Mouse (Mus musculus) stomach, embryonic 14.5 days (tissue): ENCODE data around the gene Luc7l2. TPM values are rescaled to one million over a fixed set of nuclear protein-coding genes. Genes with fewer than 3 reads are reported as not detected.
A peak's percentile ranks its signal among the peaks of the same experiment; 100 is the strongest.

ENCODE experiments used
- ATAC-seq: fragments of 200-750 bp; cut with Nextera tagmentation; 2 replicates; pipeline ENCODE4 v1.8.0; 2017; ENCODE audit warnings: low read depth, moderate TSS enrichment; ENCODE audit not compliant: insufficient number of reproducible peaks, insufficient read depth, low FRiP score
- H3K27ac ChIP-seq: fragments of 300-500 bp; sonication (generic); 2 replicates; pipeline ENCODE4 v1.5.1; 2014; ENCODE audit warnings: mild to moderate bottlenecking, low read length, moderate library complexity, mixed read lengths
- H3K27me3 ChIP-seq: fragments of 300-500 bp; sonication (generic); 2 replicates; pipeline ENCODE4 v1.6.1; 2014; ENCODE audit warnings: low read length, control low read depth, mixed read lengths; ENCODE audit not compliant: control insufficient read depth, insufficient read depth
- H3K36me3 ChIP-seq: fragments of 300-500 bp; sonication (generic); 2 replicates; pipeline ENCODE4 v1.6.1; 2014; ENCODE audit warnings: mild to moderate bottlenecking, control low read depth, low read length, moderate library complexity, mixed read lengths; ENCODE audit not compliant: control insufficient read depth, insufficient read depth
- H3K4me1 ChIP-seq: fragments of 300-500 bp; sonication (generic); 2 replicates; pipeline ENCODE4 v1.6.1; 2014; ENCODE audit warnings: low read length, control low read depth, mixed read lengths; ENCODE audit not compliant: control insufficient read depth, insufficient read depth
- H3K4me2 ChIP-seq: fragments of 300-500 bp; sonication (generic); replicated peaks from 2 replicates; pipeline ENCODE4 v1.6.1; 2014; ENCODE audit warnings: low read depth, low read length, control low read depth
- H3K4me3 ChIP-seq: fragments of 300-500 bp; sonication (generic); 2 replicates; pipeline ENCODE4 v1.5.1; 2014; ENCODE audit warnings: low read depth, low read length, control low read depth
- H3K9ac ChIP-seq: fragments of 300-500 bp; sonication (generic); replicated peaks from 2 replicates; pipeline ENCODE4 v1.6.1; 2014; ENCODE audit warnings: low read depth, mild to moderate bottlenecking, control low read depth, low read length, moderate library complexity, mixed read lengths
- H3K9me3 ChIP-seq: fragments of 300-500 bp; sonication (generic); 2 replicates; pipeline ENCODE4 v1.6.1; 2016; ENCODE audit warnings: low read depth, low read length, control low read depth; ENCODE audit not compliant: control insufficient read depth
- WGBS: fragments of 180-500 bp; shearing (Covaris S2); extraction: QIAGEN DNeasy Blood & Tissue Kit; methylation state at CpG from one replicate; pipeline ENCODE4 v1.1.7; 2014; 5-methylcytosine and 5-hydroxymethylcytosine counted together
- polyA plus RNA-seq: library from polyadenylated mRNA; unstranded; fragments of >200 nt; fragmentation: Nextera tagmentation; extraction: Ambion mirVana; gene quantifications from 2 replicates; pipeline ENCODE4 v1.2.1, GENCODE M21; 2014

Luc7l2 gene
- 74.3 and 74.9 TPM in 2 replicates for polyA plus RNA-seq

DNA sequence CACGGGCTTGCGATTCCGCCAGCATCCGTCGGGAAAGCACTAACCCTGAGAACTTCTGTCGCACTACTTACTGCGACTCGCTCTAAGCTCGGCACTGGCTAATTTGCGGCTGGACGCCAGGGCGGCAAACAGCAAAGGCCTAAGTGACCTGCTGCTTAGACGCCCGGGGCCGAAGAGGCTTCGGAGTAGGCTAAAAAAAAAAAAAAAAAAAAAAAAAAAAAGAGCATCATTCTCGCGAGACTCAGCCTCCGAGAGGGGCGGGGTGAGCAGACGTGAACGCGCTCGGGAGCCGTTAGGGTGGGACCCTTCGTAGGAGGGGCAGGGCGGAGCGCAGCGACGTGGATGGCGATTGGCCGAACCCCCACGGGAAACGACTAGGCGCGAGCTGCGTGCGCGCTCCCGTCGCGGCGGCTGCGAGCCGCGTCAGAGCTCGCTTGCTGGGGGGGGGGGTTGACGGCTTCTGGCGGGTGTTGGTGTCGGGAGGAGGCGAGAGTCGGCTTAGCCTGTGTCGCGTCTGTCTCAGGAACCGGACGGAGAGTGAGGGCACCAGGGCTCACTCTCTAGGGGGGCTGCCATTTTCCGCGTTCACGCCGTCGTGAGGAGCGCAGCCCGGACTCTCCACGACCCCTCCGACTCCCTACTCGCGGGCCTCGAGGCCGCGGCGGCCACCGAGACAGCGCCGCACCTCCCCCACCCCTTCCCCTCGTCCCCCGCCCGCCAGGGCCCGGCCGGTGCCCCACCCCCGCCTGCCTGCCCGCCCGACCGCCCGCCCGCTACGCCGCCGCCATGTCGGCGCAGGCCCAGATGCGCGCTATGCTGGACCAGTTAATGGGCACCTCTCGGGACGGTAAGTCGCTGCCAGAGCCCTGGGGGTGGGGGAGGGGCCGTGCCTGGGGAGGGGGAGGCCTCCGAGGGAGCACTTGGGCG, at the start of gene Luc7l2:
TSS of gene Luc7l2 (plus strand) at position 273 of the 927 bp plus-strand sequence.
- H3K36me3 ChIP-seq = peaks cover 4% of the 10 kb centered on the region; the same call in 1 of the 2 replicates
- WGBS = under 1% methylated on average over 82 of the region's 98 CpGs

DNA sequence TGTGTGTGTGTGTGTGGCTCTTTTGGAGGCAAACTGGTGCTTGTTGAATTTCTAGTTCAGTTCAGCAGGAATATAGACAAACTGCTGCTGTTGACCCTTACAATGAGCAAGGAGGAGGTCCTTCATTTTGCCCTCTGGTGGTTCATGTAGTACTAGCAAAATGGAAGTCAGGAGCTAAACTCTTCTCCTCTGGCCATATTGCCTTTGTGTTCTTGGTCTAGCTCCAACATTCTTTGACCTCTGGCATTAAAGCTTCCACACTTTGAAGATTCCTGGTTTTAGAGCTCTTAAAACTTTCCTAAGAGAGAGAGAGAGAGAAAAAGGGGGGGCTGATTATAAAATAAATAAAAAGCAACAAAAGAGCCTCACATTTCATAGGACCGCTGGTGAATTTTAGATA, 39.0 kb upstream of the Luc7l2 start:
- H3K36me3 ChIP-seq = no peaks in the 10 kb centered on the region
- no peak for ATAC-seq
- H3K27ac ChIP-seq = no peak overlapping the region
- H3K4me2 ChIP-seq = no peak overlapping the region
- no peaks in the 10 kb centered on the region for H3K4me1 ChIP-seq
- H3K9ac ChIP-seq = no peak overlapping the region
- 87% methylated on average over 1 of the region's 1 CpGs for WGBS
- no peak overlapping the region for H3K4me3 ChIP-seq
- no peaks in the 10 kb centered on the region for H3K27me3 ChIP-seq
- H3K9me3 ChIP-seq = no peaks in the 10 kb centered on the region

More for the DNA sequence above, at the start of gene Luc7l2:
- Histone ChIP-seq H3K4me1 (peaks cover 12% of the 10 kb centered on the region; the same call in 1 of the 2 replicates), H3K9ac (peak within 1 kb of the TSS; percentile 94), H3K4me2 (peak within 1 kb of the TSS; percentile 66), H3K4me3 (peak within 1 kb of the TSS; percentile 72), H3K27me3 (no peaks in the 10 kb centered on the region), H3K9me3 (no peaks in the 10 kb centered on the region), H3K27ac (peak within 1 kb of the TSS; percentile 99)
- peak; percentile 90 for ATAC-seq

DNA sequence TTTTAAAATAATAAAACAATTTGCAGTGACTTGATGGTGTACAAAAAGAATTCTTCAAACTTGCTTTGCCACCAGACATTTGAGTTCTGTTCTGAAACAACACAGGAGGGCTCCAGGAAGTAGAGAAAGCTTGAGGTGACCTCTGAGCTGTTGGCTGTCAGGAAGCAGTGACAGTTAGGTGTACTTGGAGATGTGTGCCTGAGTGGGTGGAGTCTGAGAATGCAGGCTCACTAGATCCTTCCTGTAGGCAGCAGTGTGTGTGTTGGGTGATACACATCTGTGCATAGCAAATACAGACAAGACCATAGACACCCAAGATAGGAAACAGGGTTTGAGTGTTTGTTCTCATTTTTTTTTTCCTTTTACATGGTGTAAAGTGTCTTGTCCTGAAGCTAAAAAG, 38.3 kb upstream of the Luc7l2 start:
- no peak for ATAC-seq
- no peaks in the 10 kb centered on the region for H3K9me3 ChIP-seq
- H3K9ac ChIP-seq = no peak overlapping the region
- H3K27ac ChIP-seq = no peak overlapping the region
- no peaks in the 10 kb centered on the region for H3K27me3 ChIP-seq
- no peaks in the 10 kb centered on the region for H3K4me1 ChIP-seq
- no peak overlapping the region for H3K4me2 ChIP-seq
- H3K36me3 ChIP-seq = no peaks in the 10 kb centered on the region
- no peak overlapping the region for H3K4me3 ChIP-seq

DNA sequence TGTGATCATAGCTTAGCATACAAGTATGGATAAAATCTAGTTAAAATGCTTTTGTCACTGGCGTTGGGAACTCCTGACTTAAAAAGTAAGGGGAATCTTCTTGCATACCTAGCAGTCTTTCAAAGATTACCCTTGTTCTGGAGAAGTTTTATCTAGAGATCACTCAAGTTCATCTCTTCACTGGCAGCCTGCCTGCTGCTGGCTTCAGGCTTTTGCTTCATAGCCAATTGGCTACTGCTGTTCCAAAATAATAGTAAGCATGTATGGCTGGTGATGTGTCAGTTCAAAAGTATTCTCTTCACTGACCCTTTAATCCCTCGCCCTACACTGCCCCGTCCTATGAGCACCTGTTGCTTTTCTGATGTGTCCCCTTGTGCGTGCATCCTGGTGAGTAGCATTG, 35.9 kb upstream of the Luc7l2 start:
- Histone ChIP-seq H3K4me2 (no peak overlapping the region), H3K4me1 (no peaks in the 10 kb centered on the region), H3K27ac (no peak overlapping the region), H3K9ac (no peak overlapping the region), H3K27me3 (no peaks in the 10 kb centered on the region), H3K9me3 (no peaks in the 10 kb centered on the region), H3K36me3 (no peaks in the 10 kb centered on the region), H3K4me3 (no peak overlapping the region)
- WGBS = 94% methylated on average over 4 of the region's 4 CpGs
- no peak for ATAC-seq

DNA sequence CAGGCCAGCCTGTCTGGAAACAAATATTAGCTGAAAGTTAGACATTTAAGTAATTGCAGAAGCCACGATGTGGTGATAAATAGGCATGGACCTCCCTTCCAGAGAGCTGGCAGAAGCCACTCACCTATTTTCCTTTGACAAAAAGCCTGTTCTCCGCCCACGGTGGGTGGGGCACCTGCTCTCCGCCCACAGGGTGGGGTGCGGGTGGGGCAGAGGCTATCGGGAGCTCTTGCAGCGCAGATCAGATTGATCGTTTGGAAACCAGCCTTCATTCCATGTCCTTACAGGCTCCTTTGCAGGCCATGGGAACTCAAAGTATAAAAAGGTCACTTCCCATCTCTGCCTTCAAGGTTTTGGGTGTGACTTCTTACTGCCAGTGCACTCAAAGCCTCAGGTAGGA, 27.3 kb upstream of the Luc7l2 start:
- H3K36me3 ChIP-seq = no peaks in the 10 kb centered on the region
- ATAC-seq = no peak
- H3K9ac ChIP-seq = no peak overlapping the region
- H3K4me2 ChIP-seq = no peak overlapping the region
- H3K4me3 ChIP-seq = no peak overlapping the region
- no peaks in the 10 kb centered on the region for H3K27me3 ChIP-seq
- no peak overlapping the region for H3K27ac ChIP-seq
- H3K4me1 ChIP-seq = no peaks in the 10 kb centered on the region
- WGBS = 19% methylated on average over 8 of the region's 8 CpGs
- H3K9me3 ChIP-seq = no peaks in the 10 kb centered on the region

DNA sequence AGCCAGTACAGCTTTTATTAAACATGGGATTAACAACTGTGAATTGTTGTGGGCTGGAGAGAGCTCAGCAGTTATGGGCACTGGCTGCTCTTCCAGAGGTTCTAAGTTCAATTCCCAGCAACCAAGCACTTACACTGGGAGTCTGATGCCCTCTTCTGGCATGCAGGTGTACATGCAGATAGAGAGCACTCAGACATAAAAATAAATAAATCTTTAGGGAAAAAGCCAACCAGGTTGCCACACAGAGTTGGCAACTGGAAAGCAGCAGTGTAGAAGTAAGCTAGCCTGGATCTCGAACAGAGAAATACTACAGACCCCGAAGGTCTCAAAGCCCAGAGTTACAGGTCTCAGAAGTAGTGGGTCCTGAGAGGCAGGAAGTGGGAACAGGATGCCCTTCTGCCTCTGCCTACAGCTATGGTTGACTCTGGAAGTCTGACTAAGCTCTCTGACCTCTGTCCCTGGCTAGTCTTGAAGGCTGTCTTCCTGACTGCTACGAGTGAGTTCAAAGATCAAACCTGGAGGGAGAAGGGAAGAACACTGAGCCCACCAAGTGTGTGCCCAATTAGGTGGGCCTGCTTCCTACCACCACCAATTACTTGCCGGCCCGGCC, 19.8 kb upstream of the Luc7l2 start:
- 54% methylated on average over 5 of the region's 5 CpGs for WGBS
- Histone ChIP-seq H3K4me1 (peaks cover 4% of the 10 kb centered on the region; the same call in 1 of the 2 replicates), H3K9me3 (no peaks in the 10 kb centered on the region), H3K27me3 (no peaks in the 10 kb centered on the region), H3K4me2 (no peak overlapping the region), H3K36me3 (no peaks in the 10 kb centered on the region), H3K4me3 (no peak overlapping the region), H3K27ac (no peak overlapping the region), H3K9ac (no peak overlapping the region)
- no peak for ATAC-seq

DNA sequence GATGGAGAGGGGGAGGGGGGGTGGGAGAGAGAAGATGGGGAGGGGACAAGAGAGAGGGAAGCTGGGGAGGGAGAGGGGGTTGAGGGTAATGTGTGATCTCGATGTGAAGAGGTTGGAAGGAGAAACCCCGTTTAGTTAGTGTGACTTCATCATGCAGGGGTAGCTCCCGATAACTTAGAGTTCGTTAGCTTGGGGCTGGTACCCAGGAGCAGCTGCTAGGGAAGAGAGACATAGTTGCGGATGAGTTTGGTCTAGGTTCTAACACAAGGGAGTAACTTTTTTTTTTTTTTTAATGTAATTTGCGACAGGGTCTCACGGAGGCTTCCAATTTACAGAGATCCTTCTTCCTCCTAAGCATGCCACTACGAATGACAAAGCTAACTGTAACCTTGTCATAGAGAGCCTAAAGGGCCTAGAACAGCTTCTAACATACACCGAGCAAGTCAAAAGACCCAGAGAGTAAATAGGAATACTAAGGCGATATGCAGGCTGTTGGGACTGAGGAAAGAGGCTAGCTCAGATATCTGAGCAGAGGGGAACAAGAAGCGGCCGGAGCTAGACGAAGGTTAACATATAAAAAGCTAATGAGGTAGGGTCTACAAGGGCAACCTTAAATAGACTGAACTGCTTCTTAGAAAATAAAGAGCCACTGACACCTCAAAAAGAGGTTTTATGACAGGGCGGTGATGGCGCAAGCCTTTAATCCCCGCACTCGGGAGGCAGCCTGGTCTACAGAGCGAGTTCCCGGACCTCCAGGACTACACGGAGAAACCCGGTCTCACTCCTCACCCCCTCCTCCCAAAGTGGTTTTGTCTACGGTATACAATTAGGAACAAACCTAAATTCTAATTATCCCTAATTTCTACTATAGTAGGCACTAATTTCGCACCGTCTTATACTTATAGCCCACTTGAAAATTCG, 18.4 kb upstream of the Luc7l2 start:
- Histone ChIP-seq H3K4me1 (peaks cover 4% of the 10 kb centered on the region; the same call in 1 of the 2 replicates), H3K27ac (peak overlapping the region; percentile 96), H3K9ac (peak overlapping the region; percentile 36), H3K9me3 (no peaks in the 10 kb centered on the region), H3K4me2 (peak overlapping the region; percentile 60), H3K4me3 (peak overlapping the region; percentile 80), H3K36me3 (no peaks in the 10 kb centered on the region), H3K27me3 (no peaks in the 10 kb centered on the region)
- ATAC-seq = peak; percentile 23; the same call in 1 of the 2 replicates
- 7% methylated on average over 25 of the region's 25 CpGs for WGBS
